Mouse (Mus musculus) lung, embryonic 16.5 days (tissue): ENCODE measurements around the gene Syt8. TPM values are rescaled to one million over a fixed set of nuclear protein-coding genes. Genes with fewer than 3 reads are reported as not detected.
"Not testable (repeated sequence)": the region's sequence is repeated elsewhere in the genome, so short reads cannot be mapped to it uniquely, and the experiment has no call there.

Experiments used
- ATAC-seq: fragments of 200-750 bp; cut with Nextera tagmentation; 2 replicates; pipeline ENCODE4 v1.8.0; 2017; ENCODE audit warnings: low read depth, mild to moderate bottlenecking, moderate library complexity
- H3K27ac ChIP-seq: fragments of 300-500 bp; sonication (generic); 2 replicates; pipeline ENCODE4 v1.5.1; 2014; ENCODE audit warnings: mild to moderate bottlenecking, control low read depth, low read length
- H3K27me3 ChIP-seq: fragments of 300-500 bp; sonication (generic); 2 replicates; pipeline ENCODE4 v1.6.1; 2014; ENCODE audit warnings: low read depth, low read length, mixed read lengths; ENCODE audit not compliant: control insufficient read depth, insufficient read depth
- H3K36me3 ChIP-seq: fragments of 300-500 bp; sonication (generic); 2 replicates; pipeline ENCODE4 v1.6.1; 2014; ENCODE audit warnings: low read length; ENCODE audit not compliant: control insufficient read depth, insufficient read depth
- H3K4me1 ChIP-seq: fragments of 300-500 bp; sonication (generic); replicated peaks from 2 replicates; pipeline ENCODE4 v1.6.1; 2014; ENCODE audit warnings: low read length, mixed read lengths; ENCODE audit not compliant: control insufficient read depth, insufficient read depth
- H3K4me2 ChIP-seq: fragments of 300-500 bp; sonication (generic); 2 replicates; pipeline ENCODE4 v1.6.1; 2014; ENCODE audit warnings: low read depth, low read length, control low read depth
- H3K4me3 ChIP-seq: fragments of 300-500 bp; sonication (generic); 2 replicates; pipeline ENCODE4 v1.5.1; 2014; ENCODE audit warnings: mild to moderate bottlenecking, low read length, control low read depth
- H3K9ac ChIP-seq: fragments of 300-500 bp; sonication (generic); 2 replicates; pipeline ENCODE4 v1.6.1; 2014; ENCODE audit warnings: low read length, control low read depth
- H3K9me3 ChIP-seq: fragments of 300-500 bp; sonication (generic); 2 replicates; pipeline ENCODE4 v1.6.1; 2016; ENCODE audit warnings: low read length; ENCODE audit not compliant: control insufficient read depth
- WGBS: fragments of 180-500 bp; shearing (Covaris S2); extraction: QIAGEN DNeasy Blood & Tissue Kit; methylation state at CpG from one replicate; pipeline ENCODE4 v1.1.7; 2014; 5-methylcytosine and 5-hydroxymethylcytosine counted together
- polyA plus RNA-seq: library from polyadenylated mRNA; unstranded; fragments of >200 nt; fragmentation: Nextera tagmentation; extraction: Ambion mirVana; gene quantifications from 2 replicates; pipeline ENCODE4 v1.2.1, GENCODE M21; 2015

Syt8 gene
- polyA plus RNA-seq, 1 experiment from 2014 or later, result 0.48 TPM

DNA sequence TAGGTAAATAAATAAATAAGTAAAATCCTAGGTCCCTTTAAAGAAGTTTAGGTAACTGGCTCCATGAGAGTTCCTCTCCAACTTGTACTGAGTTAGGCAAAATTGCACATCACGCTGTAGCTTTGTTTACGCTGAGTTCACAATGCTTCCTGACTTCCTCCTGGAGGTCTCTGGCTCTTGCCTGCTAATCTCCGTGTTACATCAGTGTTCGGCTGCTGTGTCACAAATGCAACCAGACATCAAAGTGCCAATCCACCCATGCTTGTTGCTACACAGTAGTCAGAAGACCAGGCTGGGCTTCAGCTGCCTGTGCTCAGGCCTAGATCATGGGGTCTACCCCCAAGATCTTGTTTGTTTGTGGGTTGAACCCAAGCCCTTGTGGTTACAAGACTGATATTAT is 31.1 kb upstream of the Syt8 start:
- Histone ChIP-seq H3K27me3 (no peaks in the 10 kb centered on the region), H3K4me3 (no peak overlapping the region), H3K4me2 (no peak overlapping the region), H3K9ac (no peak overlapping the region), H3K9me3 (no peaks in the 10 kb centered on the region), H3K27ac (no peak overlapping the region), H3K4me1 (no peaks in the 10 kb centered on the region), H3K36me3 (no peaks in the 10 kb centered on the region)
- WGBS, result 50% methylated on average over 4 of the region's 4 CpGs
- ATAC-seq, result peak; percentile 34; the same call in 1 of the 2 replicates

GRCm38 (mm10) chr7:142405134-142405533 is 29.5 kb upstream of the Syt8 start:
- 92% methylated on average over 5 of the region's 5 CpGs for WGBS
- not testable (repeated sequence) for H3K36me3 ChIP-seq, H3K4me2 ChIP-seq, ATAC-seq, H3K4me3 ChIP-seq, H3K9me3 ChIP-seq, H3K4me1 ChIP-seq, H3K27me3 ChIP-seq, H3K9ac ChIP-seq, H3K27ac ChIP-seq

DNA sequence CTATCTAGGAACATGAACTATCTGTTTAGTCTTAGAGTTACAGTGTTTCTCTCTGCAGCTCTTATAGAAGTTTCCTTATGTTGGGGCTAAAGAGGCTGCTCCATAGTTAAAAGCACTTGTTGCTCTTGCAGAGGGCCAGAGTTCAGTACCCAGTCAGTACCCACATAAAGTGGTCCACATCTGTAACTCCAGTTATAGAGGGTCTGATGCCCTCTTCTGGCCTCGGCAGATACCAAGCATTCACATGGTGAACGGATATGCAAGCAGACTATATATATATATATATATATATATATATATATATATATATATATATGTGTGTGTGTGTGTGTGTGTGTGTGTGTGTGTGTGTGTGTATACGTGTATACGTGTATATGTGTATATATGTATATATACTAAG is 26.7 kb upstream of the Syt8 start:
- Histone ChIP-seq H3K4me3 (no peak overlapping the region), H3K36me3 (no peaks in the 10 kb centered on the region), H3K4me2 (no peak overlapping the region), H3K27ac (no peak overlapping the region), H3K9ac (no peak overlapping the region), H3K4me1 (no peaks in the 10 kb centered on the region), H3K9me3 (no peaks in the 10 kb centered on the region), H3K27me3 (no peaks in the 10 kb centered on the region)
- ATAC-seq, result no peak
- 54% methylated on average over 4 of the region's 4 CpGs for WGBS

GRCm38 (mm10) chr7:142408686-142409085 is 26.0 kb upstream of the Syt8 start:
- no peak overlapping the region for H3K9ac ChIP-seq
- H3K27ac ChIP-seq, result no peak overlapping the region
- 95% methylated on average over 8 of the region's 8 CpGs for whole genome bisulfite sequencing
- ATAC-seq, result no peak
- H3K9me3 ChIP-seq, result no peaks in the 10 kb centered on the region
- H3K4me1 ChIP-seq, result no peaks in the 10 kb centered on the region
- H3K4me3 ChIP-seq, result no peak overlapping the region
- H3K27me3 ChIP-seq, result no peaks in the 10 kb centered on the region
- no peak overlapping the region for H3K4me2 ChIP-seq
- no peaks in the 10 kb centered on the region for H3K36me3 ChIP-seq

DNA sequence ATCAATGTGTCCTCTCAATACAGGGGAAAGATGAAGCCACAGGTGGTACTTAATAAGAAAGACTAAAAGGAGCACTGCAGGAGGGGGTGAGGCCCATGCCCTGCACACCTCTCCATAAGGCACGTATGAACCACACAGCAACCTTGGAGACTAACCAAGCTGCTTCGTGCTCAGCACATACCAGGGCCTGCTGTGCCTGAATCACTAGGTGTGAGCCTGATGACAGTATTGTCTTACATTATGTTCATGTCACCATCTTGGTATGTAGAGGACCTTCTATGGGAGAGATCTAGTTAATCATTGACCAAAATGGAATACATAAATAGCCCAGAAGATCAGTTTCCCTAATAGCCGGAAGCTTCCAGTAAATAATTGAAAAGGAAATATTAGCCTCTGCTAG is 25.0 kb upstream of the Syt8 start:
- Histone ChIP-seq H3K4me2 (no peak overlapping the region), H3K36me3 (no peaks in the 10 kb centered on the region), H3K9me3 (no peaks in the 10 kb centered on the region), H3K27me3 (no peaks in the 10 kb centered on the region), H3K9ac (no peak overlapping the region), H3K27ac (no peak overlapping the region), H3K4me3 (no peak overlapping the region), H3K4me1 (no peaks in the 10 kb centered on the region)
- 64% methylated on average over 3 of the region's 3 CpGs for WGBS
- no peak for ATAC-seq

DNA sequence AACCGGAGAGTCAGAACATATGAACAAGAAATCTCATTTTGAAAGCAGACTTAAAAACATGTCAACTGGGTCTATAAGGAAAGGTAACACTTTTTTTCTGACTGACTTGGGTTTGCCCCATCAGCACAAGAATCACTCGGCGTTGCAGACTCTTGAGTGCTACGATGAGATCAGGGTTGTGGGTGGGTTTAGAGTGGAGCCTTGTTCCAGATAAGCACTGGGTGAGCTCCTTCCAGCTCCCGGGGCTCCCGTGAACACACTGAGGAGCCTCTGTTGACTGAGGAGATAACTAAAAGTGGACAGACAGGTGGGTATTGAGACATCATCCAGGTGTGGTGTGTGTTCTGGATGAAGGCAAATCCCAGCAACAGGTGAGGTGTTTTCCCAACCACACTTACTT is 21.4 kb upstream of the Syt8 start:
- 69% methylated on average over 6 of the region's 6 CpGs for WGBS
- Histone ChIP-seq H3K4me2 (no peak overlapping the region), H3K9me3 (no peaks in the 10 kb centered on the region), H3K9ac (no peak overlapping the region), H3K27me3 (no peaks in the 10 kb centered on the region), H3K36me3 (no peaks in the 10 kb centered on the region), H3K4me1 (no peaks in the 10 kb centered on the region), H3K4me3 (no peak overlapping the region), H3K27ac (no peak overlapping the region)
- no peak for ATAC-seq

DNA sequence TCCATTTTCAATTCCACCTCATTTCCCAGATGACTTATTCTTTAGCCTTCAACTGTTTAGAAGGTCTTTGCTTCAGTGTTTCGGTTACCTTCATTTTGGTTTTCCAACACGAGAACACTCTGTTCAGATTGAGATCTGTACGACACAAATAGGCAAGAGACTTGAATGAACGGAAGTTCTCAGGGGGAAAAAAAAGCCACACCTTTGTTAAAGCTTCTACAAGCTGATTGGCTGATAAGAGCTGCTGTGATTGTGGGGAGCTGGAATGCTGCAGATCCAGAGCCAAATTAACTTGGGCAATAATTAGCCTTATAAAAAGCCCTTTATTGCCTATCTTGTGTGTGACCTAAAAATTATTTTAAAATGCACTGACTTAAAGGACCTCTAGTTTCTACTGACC is 19.3 kb upstream of the Syt8 start:
- no peak overlapping the region for H3K9ac ChIP-seq
- no peak overlapping the region; the same call in 1 of the 2 replicates for H3K4me2 ChIP-seq
- H3K4me1 ChIP-seq, result no peaks in the 10 kb centered on the region
- H3K27ac ChIP-seq, result no peak overlapping the region
- H3K27me3 ChIP-seq, result no peaks in the 10 kb centered on the region
- H3K9me3 ChIP-seq, result no peaks in the 10 kb centered on the region
- H3K36me3 ChIP-seq, result no peaks in the 10 kb centered on the region
- ATAC-seq, result no peak
- no peak overlapping the region for H3K4me3 ChIP-seq
- WGBS, result 35% methylated on average over 4 of the region's 4 CpGs

- no peak; the same call in 1 of the 2 replicates for ATAC-seq
- Histone ChIP-seq H3K36me3 (no peaks in the 10 kb centered on the region), H3K9ac (no peak overlapping the region), H3K4me2 (no peak overlapping the region), H3K9me3 (no peaks in the 10 kb centered on the region), H3K27ac (no peak overlapping the region), H3K27me3 (no peaks in the 10 kb centered on the region), H3K4me3 (no peak overlapping the region), H3K4me1 (no peaks in the 10 kb centered on the region)
- WGBS, result 50% methylated on average over 3 of the region's 3 CpGs
These were observed 18.4 kb upstream of the Syt8 start for GRCm38 (mm10) chr7:142416225-142416624.

GRCm38 (mm10) chr7:142418027-142418426 is 16.6 kb upstream of the Syt8 start:
- Histone ChIP-seq H3K4me2 (no peak overlapping the region), H3K4me1 (no peaks in the 10 kb centered on the region), H3K36me3 (no peaks in the 10 kb centered on the region), H3K4me3 (no peak overlapping the region), H3K9me3 (no peaks in the 10 kb centered on the region), H3K9ac (no peak overlapping the region), H3K27ac (no peak overlapping the region), H3K27me3 (no peaks in the 10 kb centered on the region)
- WGBS, result 97% methylated on average over 2 of the region's 2 CpGs
- no peak for ATAC-seq

- H3K9me3 ChIP-seq, result peaks cover 3% of the 10 kb centered on the region; the same call in 1 of the 2 replicates
- WGBS, result 79% methylated on average over 8 of the region's 8 CpGs
- H3K27me3 ChIP-seq, result no peaks in the 10 kb centered on the region
- H3K9ac ChIP-seq, result no peak overlapping the region
- H3K4me1 ChIP-seq, result no peaks in the 10 kb centered on the region
- no peak overlapping the region for H3K4me3 ChIP-seq
- no peaks in the 10 kb centered on the region for H3K36me3 ChIP-seq
- no peak overlapping the region for H3K4me2 ChIP-seq
- H3K27ac ChIP-seq, result no peak overlapping the region
- no peak for ATAC-seq
These were observed 16.0 kb upstream of the Syt8 start for GRCm38 (mm10) chr7:142418679-142419078.
